Mouse (Mus musculus): ENCODE data around the gene Sos1. TPM values are rescaled to one million over a fixed set of nuclear protein-coding genes. Genes with fewer than 3 reads are reported as not detected.

Gene Sos1
- polyA plus RNA-seq, 1 experiment from 2014 or later = 10.0 TPM

- 80% methylated on average over 8 of the region's 8 CpGs for WGBS
- H3K4me2 ChIP-seq (ENCODE audit: low read depth) = no peak overlapping the region
- H3K36me3 ChIP-seq (ENCODE audit: control insufficient read depth, insufficient read depth, low read length) = no peaks in the 10 kb centered on the region
- DNase-seq (ENCODE audit: low spot score) (no peak), ATAC-seq (ENCODE audit: insufficient read depth, low FRiP score, low TSS enrichment) (no peak)
- H3K27me3 ChIP-seq (ENCODE audit: control insufficient read depth, insufficient read depth, low read length) = no peaks in the 10 kb centered on the region
- H3K9me3 ChIP-seq (ENCODE audit: control insufficient read depth, low read length) = no peaks in the 10 kb centered on the region
- H3K4me3 ChIP-seq (ENCODE audit: low read depth, low read length) = no peak overlapping the region
- no peaks in the 10 kb centered on the region for H3K4me1 ChIP-seq (ENCODE audit: control insufficient read depth, insufficient read depth, low read length)
- no peak overlapping the region for H3K27ac ChIP-seq (ENCODE audit: low read depth, low read length)
- H3K9ac ChIP-seq (ENCODE audit: low read length) = no peak overlapping the region
These were observed 33.5 kb upstream of the Sos1 start for GRCm38 (mm10) chr17:80513766-80514165.

DNA sequence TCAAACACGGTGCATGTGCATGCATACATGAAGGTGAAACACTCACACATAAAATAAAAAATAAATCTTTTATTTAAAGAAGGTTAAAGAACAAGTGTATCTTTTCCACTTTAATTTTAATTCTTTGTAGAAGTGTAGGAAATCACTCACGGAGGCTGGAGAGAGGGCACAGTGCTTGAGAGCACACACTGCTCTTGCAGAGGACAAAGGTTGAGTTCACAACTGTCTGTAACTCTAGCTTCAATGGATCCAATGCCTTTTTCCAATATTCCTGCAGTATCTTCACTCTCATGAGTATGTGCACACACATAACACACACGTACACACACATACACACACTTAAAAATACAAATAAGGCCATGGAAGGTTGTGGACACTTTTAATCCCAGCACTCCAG lies 30.2 kb upstream of the Sos1 start:
- no peak overlapping the region for H3K4me3 ChIP-seq (ENCODE audit: low read depth, low read length)
- no peak overlapping the region for H3K27ac ChIP-seq (ENCODE audit: low read depth, low read length)
- no peak overlapping the region for H3K4me2 ChIP-seq (ENCODE audit: low read depth)
- no peak for ATAC-seq (ENCODE audit: insufficient read depth, low FRiP score, low TSS enrichment)
- no peaks in the 10 kb centered on the region for H3K4me1 ChIP-seq (ENCODE audit: control insufficient read depth, insufficient read depth, low read length)
- 85% methylated on average over 3 of the region's 3 CpGs for WGBS
- H3K9me3 ChIP-seq (ENCODE audit: control insufficient read depth, low read length) = no peaks in the 10 kb centered on the region
- H3K9ac ChIP-seq (ENCODE audit: low read length) = no peak overlapping the region
- DNase-seq (ENCODE audit: low spot score) = no peak
- no peaks in the 10 kb centered on the region for H3K27me3 ChIP-seq (ENCODE audit: control insufficient read depth, insufficient read depth, low read length)
- H3K36me3 ChIP-seq (ENCODE audit: control insufficient read depth, insufficient read depth, low read length) = no peaks in the 10 kb centered on the region

DNA sequence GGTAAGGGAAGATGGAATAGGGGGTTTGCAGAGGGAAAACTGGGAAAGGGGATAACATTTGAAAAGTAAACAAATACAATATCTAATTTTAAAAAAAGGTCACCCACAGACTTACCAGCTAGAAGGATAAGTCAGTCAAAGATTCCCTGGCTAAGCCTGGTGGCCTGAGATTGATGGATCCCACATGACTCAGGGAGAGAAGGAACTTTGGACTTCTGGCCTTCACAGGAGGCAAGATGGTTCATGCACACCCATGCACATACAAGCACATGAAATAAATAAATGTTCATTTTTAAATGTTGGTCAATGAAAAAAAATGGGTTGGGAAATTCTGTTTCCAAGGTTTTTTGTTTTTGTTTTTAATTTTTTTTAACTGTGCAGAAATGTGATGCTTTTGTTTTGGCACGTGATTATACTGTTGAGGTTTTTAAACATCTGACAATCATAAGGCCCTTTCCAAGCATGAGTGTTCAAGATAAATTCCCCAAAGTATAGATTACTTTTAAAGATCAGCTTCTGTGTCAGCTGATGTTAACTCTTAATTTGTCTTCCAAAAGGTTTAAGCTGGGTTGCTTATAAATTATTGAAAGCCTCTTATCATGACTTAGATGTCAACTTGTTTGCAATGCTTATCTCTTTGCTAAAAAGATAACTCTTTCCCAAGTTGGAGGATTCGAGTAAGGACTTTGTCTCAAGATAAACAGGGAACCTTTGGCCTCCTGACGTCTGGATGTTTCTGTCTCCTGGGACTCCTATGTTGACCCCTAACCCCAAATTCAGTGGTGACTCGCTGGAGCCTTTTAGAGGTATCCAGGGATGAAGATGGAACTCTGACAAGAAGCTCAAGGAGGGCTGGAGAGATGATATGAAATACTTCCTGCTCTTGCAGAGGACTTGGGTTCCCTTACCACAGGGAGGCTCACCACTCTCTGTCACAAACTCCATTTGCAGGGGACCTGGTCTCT lies 29.5 kb upstream of the Sos1 start:
- WGBS = 68% methylated on average over 4 of the region's 4 CpGs
- Histone ChIP-seq H3K27me3 (ENCODE audit: control insufficient read depth, insufficient read depth, low read length) (no peaks in the 10 kb centered on the region), H3K9me3 (ENCODE audit: control insufficient read depth, low read length) (no peaks in the 10 kb centered on the region), H3K36me3 (ENCODE audit: control insufficient read depth, insufficient read depth, low read length) (no peaks in the 10 kb centered on the region), H3K4me3 (ENCODE audit: low read depth, low read length) (no peak overlapping the region), H3K27ac (ENCODE audit: low read depth, low read length) (no peak overlapping the region), H3K4me2 (ENCODE audit: low read depth) (no peak overlapping the region), H3K9ac (ENCODE audit: low read length) (no peak overlapping the region), H3K4me1 (ENCODE audit: control insufficient read depth, insufficient read depth, low read length) (no peaks in the 10 kb centered on the region)
- ATAC-seq (ENCODE audit: insufficient read depth, low FRiP score, low TSS enrichment) = no peak
- DNase-seq (ENCODE audit: low spot score) = no peak

DNA sequence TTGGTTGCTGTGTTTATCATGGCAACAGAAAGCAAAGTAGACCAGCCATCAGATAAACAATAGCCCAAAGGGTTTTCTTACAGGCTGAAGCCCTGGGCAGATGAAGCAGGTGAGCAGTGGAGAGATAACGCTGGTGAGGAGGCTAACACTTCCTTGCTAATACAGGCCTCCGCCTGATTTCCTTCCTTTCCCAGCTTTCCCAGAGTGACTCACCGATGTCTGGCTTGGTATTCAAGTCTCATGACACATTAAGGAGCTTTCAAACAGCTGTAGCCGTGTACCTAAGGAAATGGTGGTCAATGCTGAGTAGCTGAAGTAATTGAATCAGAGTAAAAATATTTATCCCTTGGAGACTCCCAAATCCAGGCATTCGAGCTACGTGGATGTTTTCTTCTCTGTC lies 25.5 kb upstream of the Sos1 start:
- 82% methylated on average over 6 of the region's 6 CpGs for WGBS
- Histone ChIP-seq H3K9ac (ENCODE audit: low read length) (no peak overlapping the region), H3K4me3 (ENCODE audit: low read depth, low read length) (no peak overlapping the region), H3K4me2 (ENCODE audit: low read depth) (no peak overlapping the region), H3K9me3 (ENCODE audit: control insufficient read depth, low read length) (no peaks in the 10 kb centered on the region), H3K4me1 (ENCODE audit: control insufficient read depth, insufficient read depth, low read length) (no peaks in the 10 kb centered on the region), H3K27ac (ENCODE audit: low read depth, low read length) (no peak overlapping the region), H3K27me3 (ENCODE audit: control insufficient read depth, insufficient read depth, low read length) (no peaks in the 10 kb centered on the region), H3K36me3 (ENCODE audit: control insufficient read depth, insufficient read depth, low read length) (no peaks in the 10 kb centered on the region)
- no peak for ATAC-seq (ENCODE audit: insufficient read depth, low FRiP score, low TSS enrichment)
- no peak for DNase-seq (ENCODE audit: low spot score)

- no peak overlapping the region for H3K27ac ChIP-seq (ENCODE audit: low read depth, low read length)
- H3K4me2 ChIP-seq (ENCODE audit: low read depth) = no peak overlapping the region
- H3K9ac ChIP-seq (ENCODE audit: low read length) = no peak overlapping the region
- no peaks in the 10 kb centered on the region for H3K27me3 ChIP-seq (ENCODE audit: control insufficient read depth, insufficient read depth, low read length)
- DNase-seq (ENCODE audit: low spot score) (no peak), ATAC-seq (ENCODE audit: insufficient read depth, low FRiP score, low TSS enrichment) (no peak)
- H3K36me3 ChIP-seq (ENCODE audit: control insufficient read depth, insufficient read depth, low read length) = no peaks in the 10 kb centered on the region
- H3K9me3 ChIP-seq (ENCODE audit: control insufficient read depth, low read length) = no peaks in the 10 kb centered on the region
- WGBS = 86% methylated on average over 4 of the region's 4 CpGs
- H3K4me3 ChIP-seq (ENCODE audit: low read depth, low read length) = no peak overlapping the region
- H3K4me1 ChIP-seq (ENCODE audit: control insufficient read depth, insufficient read depth, low read length) = no peaks in the 10 kb centered on the region
These were observed 25.1 kb upstream of the Sos1 start for GRCm38 (mm10) chr17:80505342-80505741.

DNA sequence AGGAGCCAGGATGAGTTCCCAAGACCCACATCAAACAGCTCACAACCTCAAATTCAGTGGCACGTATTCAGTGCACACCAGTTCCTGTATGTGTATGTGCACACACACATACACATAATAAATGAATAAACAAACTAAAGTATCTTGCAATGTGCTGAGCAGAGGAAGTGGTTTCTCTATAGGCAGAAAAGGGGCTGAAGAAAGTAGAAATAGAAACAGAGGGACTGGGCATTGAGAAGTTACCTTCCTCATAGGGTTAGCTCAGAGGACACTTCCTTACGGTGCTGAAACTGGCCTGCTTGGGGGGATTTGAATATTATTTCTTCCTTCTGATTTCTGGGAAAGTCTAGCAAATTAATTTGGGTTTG lies 21.5 kb upstream of the Sos1 start:
- WGBS = 87% methylated on average over 2 of the region's 2 CpGs
- no peak for DNase-seq (ENCODE audit: low spot score)
- Histone ChIP-seq H3K27me3 (ENCODE audit: control insufficient read depth, insufficient read depth, low read length) (no peaks in the 10 kb centered on the region), H3K27ac (ENCODE audit: low read depth, low read length) (no peak overlapping the region), H3K4me1 (ENCODE audit: control insufficient read depth, insufficient read depth, low read length) (no peaks in the 10 kb centered on the region), H3K9ac (ENCODE audit: low read length) (no peak overlapping the region), H3K36me3 (ENCODE audit: control insufficient read depth, insufficient read depth, low read length) (no peaks in the 10 kb centered on the region), H3K9me3 (ENCODE audit: control insufficient read depth, low read length) (no peaks in the 10 kb centered on the region), H3K4me2 (ENCODE audit: low read depth) (no peak overlapping the region), H3K4me3 (ENCODE audit: low read depth, low read length) (no peak overlapping the region)
- ATAC-seq (ENCODE audit: insufficient read depth, low FRiP score, low TSS enrichment) = no peak

DNA sequence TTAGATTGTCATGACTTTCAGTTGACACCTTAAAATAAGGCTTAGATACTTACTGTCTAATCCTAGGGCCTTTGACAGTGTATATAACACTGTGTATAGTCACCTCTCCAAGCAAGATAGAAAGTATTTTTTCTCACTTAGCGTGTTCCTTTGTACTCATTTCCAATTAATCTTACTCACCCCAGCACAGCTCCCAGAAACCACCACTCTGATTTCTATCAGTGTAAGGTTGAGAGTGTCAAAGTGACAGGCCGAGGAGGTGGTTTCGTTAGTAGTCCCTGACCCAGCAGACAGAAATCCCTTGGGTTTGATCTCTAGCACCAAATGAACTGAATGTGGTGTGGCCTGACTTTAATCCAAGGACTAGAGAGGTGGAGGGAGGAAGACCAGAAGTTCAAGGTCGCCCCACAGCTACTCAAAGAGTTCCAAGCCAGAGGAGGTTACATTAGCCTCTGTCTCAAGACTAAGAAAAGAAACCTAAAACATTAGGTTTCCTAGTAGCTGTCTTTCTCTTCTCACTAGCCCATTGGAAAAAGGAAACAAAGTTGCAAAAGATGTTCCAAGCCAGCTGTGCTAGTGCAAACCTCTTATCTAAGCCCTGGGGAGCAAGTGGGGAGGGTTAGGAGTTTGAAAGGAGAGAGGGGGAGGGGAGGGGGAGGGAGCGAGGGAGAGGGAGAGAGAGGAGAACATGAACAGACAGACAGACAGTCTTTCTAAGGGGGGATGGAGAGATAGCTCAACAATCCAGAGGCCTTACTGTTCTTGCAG lies 21.0 kb upstream of the Sos1 start:
- DNase-seq (ENCODE audit: low spot score) (no peak), ATAC-seq (ENCODE audit: insufficient read depth, low FRiP score, low TSS enrichment) (no peak)
- WGBS = 77% methylated on average over 5 of the region's 5 CpGs
- no peaks in the 10 kb centered on the region for H3K27me3 ChIP-seq (ENCODE audit: control insufficient read depth, insufficient read depth, low read length)
- H3K4me3 ChIP-seq (ENCODE audit: low read depth, low read length) = no peak overlapping the region
- no peaks in the 10 kb centered on the region for H3K9me3 ChIP-seq (ENCODE audit: control insufficient read depth, low read length)
- H3K4me2 ChIP-seq (ENCODE audit: low read depth) = no peak overlapping the region
- H3K4me1 ChIP-seq (ENCODE audit: control insufficient read depth, insufficient read depth, low read length) = no peaks in the 10 kb centered on the region
- H3K36me3 ChIP-seq (ENCODE audit: control insufficient read depth, insufficient read depth, low read length) = no peaks in the 10 kb centered on the region
- H3K27ac ChIP-seq (ENCODE audit: low read depth, low read length) = no peak overlapping the region
- no peak overlapping the region for H3K9ac ChIP-seq (ENCODE audit: low read length)

- Histone ChIP-seq H3K9ac (ENCODE audit: low read length) (no peak overlapping the region), H3K4me3 (ENCODE audit: low read depth, low read length) (no peak overlapping the region), H3K4me1 (ENCODE audit: control insufficient read depth, insufficient read depth, low read length) (no peaks in the 10 kb centered on the region), H3K9me3 (ENCODE audit: control insufficient read depth, low read length) (no peaks in the 10 kb centered on the region), H3K27ac (ENCODE audit: low read depth, low read length) (no peak overlapping the region), H3K4me2 (ENCODE audit: low read depth) (no peak overlapping the region), H3K36me3 (ENCODE audit: control insufficient read depth, insufficient read depth, low read length) (no peaks in the 10 kb centered on the region), H3K27me3 (ENCODE audit: control insufficient read depth, insufficient read depth, low read length) (no peaks in the 10 kb centered on the region)
- ATAC-seq (ENCODE audit: insufficient read depth, low FRiP score, low TSS enrichment) = no peak
- DNase-seq (ENCODE audit: low spot score) = no peak
- 81% methylated on average over 4 of the region's 4 CpGs for WGBS
These were observed 19.8 kb upstream of the Sos1 start for GRCm38 (mm10) chr17:80500025-80500424.

All from neural tube, embryonic 11.5 days (tissue).